Comparison of ENCODE assay signal across 12 mouse cellular contexts in genomic region chr2:167823044-167823443, GRCm38 (mm10).
DNase-seq lines count a peak whose midpoint lies in the region; ATAC-seq lines count a peak whose summit lies in the region.
"Had no signal": no experiment of that assay in that cellular context is flagged by ENCODE, and none has a peak within 500 bp of the region (broad histone marks: within the 10 kb centered on the region; RNA-seq: fewer than 3 reads in every experiment).

No protein-coding gene starts in this region.

- ATAC-seq in heart, embryonic 12.5 days (ENCODE audit: insufficient number of reproducible peaks, low FRiP score), result no peak
- ATAC-seq in embryonic facial prominence, embryonic 13.5 days (ENCODE audit: insufficient number of reproducible peaks, insufficient read depth, low FRiP score, low TSS enrichment, low read depth), result no peak
- 0 out of 2 replicates have a peak, but pooled peaks have one; percentile 18 for ATAC-seq in megakaryocyte, adult 5-6 weeks (ENCODE audit: poor library complexity, severe bottlenecking)
- no peak for ATAC-seq in midbrain, embryonic 13.5 days
- ATAC-seq in activated CD4-positive, CD25-positive, alpha-beta regulatory T cell, adult 4 months, result no peak

- DNase-seq in heart, postnatal 4 days, result no peak
- peak; percentile 70 for DNase-seq in 416B (ENCODE audit: low read depth)
- no peak for DNase-seq in layer of hippocampus, postnatal 25 days (ENCODE audit: extremely low spot score in 1 of 2, low spot score in 1 of 2)
- DNase-seq: adrenal gland, postnatal 25 days; cerebellum, adult 11-12 months had no signal

- H3K9me3 ChIP-seq in heart, embryonic 12.5 days (replicated peaks), result no peaks in the 10 kb centered on the region
- no peaks in the 10 kb centered on the region for H3K9me3 ChIP-seq in embryonic facial prominence, embryonic 13.5 days
- H3K9me3 ChIP-seq in midbrain, embryonic 13.5 days, result no peaks in the 10 kb centered on the region
- H3K9me3 ChIP-seq: midbrain, embryonic 10.5 days; neural tube, embryonic 13.5 days had no signal

- H3K4me1 ChIP-seq in heart, embryonic 12.5 days (replicated peaks), result peaks cover 46% of the 10 kb centered on the region
- peaks cover 43% of the 10 kb centered on the region for H3K4me1 ChIP-seq in embryonic facial prominence, embryonic 13.5 days
- no peaks in the 10 kb centered on the region for H3K4me1 ChIP-seq in midbrain, embryonic 13.5 days (replicated peaks)

- H3K36me3 ChIP-seq in heart, embryonic 12.5 days, result no peaks in the 10 kb centered on the region
- no peaks in the 10 kb centered on the region for H3K36me3 ChIP-seq in embryonic facial prominence, embryonic 13.5 days
- H3K36me3 ChIP-seq in midbrain, embryonic 13.5 days, result no peaks in the 10 kb centered on the region
- H3K36me3 ChIP-seq: midbrain, embryonic 10.5 days; neural tube, embryonic 13.5 days had no signal

- 83% methylated on average over 3 of the region's 3 CpGs for WGBS in heart, embryonic 12.5 days
- 90% methylated on average over 3 of the region's 3 CpGs for WGBS in embryonic facial prominence, embryonic 13.5 days
- WGBS in midbrain, embryonic 13.5 days, result 89% methylated on average over 3 of the region's 3 CpGs

- H3K9ac ChIP-seq in heart, embryonic 12.5 days, result no peak overlapping the region
- H3K9ac ChIP-seq in embryonic facial prominence, embryonic 13.5 days, result no peak overlapping the region
- H3K9ac ChIP-seq in midbrain, embryonic 13.5 days (replicated peaks), result no peak overlapping the region
- H3K9ac ChIP-seq: neural tube, embryonic 13.5 days had no signal

- H3K4me3 ChIP-seq in heart, embryonic 12.5 days, result no peak overlapping the region
- no peak overlapping the region for H3K4me3 ChIP-seq in embryonic facial prominence, embryonic 13.5 days
- H3K4me3 ChIP-seq in midbrain, embryonic 13.5 days (replicated peaks), result no peak overlapping the region
- H3K4me3 ChIP-seq: midbrain, embryonic 10.5 days; neural tube, embryonic 13.5 days had no signal

- H3K27ac ChIP-seq in heart, embryonic 12.5 days (ENCODE audit: poor library complexity, severe bottlenecking), result peak overlapping the region; percentile 32; the same call in 1 of the 2 replicates
- H3K27ac ChIP-seq in embryonic facial prominence, embryonic 13.5 days, result peak overlapping the region; percentile 85
- no peak overlapping the region for H3K27ac ChIP-seq in midbrain, embryonic 13.5 days
- H3K27ac ChIP-seq: neural tube, embryonic 13.5 days had no signal

- H3K27me3 ChIP-seq in heart, embryonic 12.5 days (replicated peaks), result peaks cover 6% of the 10 kb centered on the region; the same call in 1 of the 2 replicates
- no peaks in the 10 kb centered on the region; the same call in 1 of the 2 replicates for H3K27me3 ChIP-seq in embryonic facial prominence, embryonic 13.5 days
- no peaks in the 10 kb centered on the region for H3K27me3 ChIP-seq in midbrain, embryonic 13.5 days

- H3K4me2 ChIP-seq in heart, embryonic 12.5 days, result no peak overlapping the region
- H3K4me2 ChIP-seq in embryonic facial prominence, embryonic 13.5 days, result no peak overlapping the region
- no peak overlapping the region for H3K4me2 ChIP-seq in midbrain, embryonic 13.5 days (replicated peaks)
- H3K4me2 ChIP-seq: neural tube, embryonic 13.5 days had no signal
